Mouse (Mus musculus) heart, adult 2 months (tissue): ENCODE results near the gene Hnrnpul1.

Experiments
- CTCF ChIP-seq: fragments of 200-600 bp; IDR thresholded peaks from 2 replicates; pipeline ENCODE4 v1.8.1; 2022; ENCODE audit warnings: antibody characterized with exemption, mild to moderate bottlenecking, moderate library complexity
- POLR2A ChIP-seq: fragments of 200-500 bp; IDR thresholded peaks from 2 replicates; pipeline ENCODE4 v1.6.1; 2011; ENCODE audit warnings: mild to moderate bottlenecking, low read depth, low read length, control low read depth; ENCODE audit not compliant: insufficient read depth

DNA sequence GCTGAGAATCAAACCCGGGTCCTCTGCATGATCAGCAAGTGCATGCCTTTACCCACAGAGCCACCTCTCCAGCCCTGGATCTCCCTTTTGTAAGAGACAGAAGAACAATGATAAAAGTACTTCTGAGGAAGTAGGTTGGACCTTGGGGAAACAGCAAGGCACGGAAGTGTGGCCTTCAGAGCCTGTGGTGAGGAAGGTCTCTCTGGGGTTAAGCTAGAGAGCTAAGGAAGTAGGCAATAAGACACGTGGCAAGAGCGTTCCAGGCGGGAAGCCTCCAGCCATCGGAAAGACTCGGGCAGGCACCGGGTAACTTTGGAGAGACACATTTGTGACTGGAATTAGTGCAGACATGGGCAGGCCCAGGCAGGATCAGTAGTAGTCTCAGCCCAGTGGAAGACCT is 40.2 kb upstream of the Hnrnpul1 start:
- TF ChIP-seq POLR2A (no peak), CTCF (no peak)
